Mouse (Mus musculus) embryonic fibroblast, embryonic 13.5 days (primary cell): Measurements from ENCODE around the gene Plk5. TPM values are rescaled to one million over a fixed set of nuclear protein-coding genes. Genes with fewer than 3 reads are reported as not detected.
"Not testable (repeated sequence)": the region's sequence is repeated elsewhere in the genome, so short reads cannot be mapped to it uniquely, and the experiment has no call there.

Source experiments
- H3K27ac ChIP-seq: 2 replicates; pipeline ENCODE4 v1.5.1; 2012; ENCODE audit warnings: low read length, control low read depth, inconsistent platforms; ENCODE audit not compliant: insufficient read depth
- H3K4me1 ChIP-seq: 2 replicates; pipeline ENCODE4 v1.6.1; 2011; ENCODE audit warnings: low read length; ENCODE audit not compliant: control insufficient read depth, insufficient read depth
- H3K4me3 ChIP-seq: 2 replicates; pipeline ENCODE4 v1.5.1; 2011; ENCODE audit warnings: mild to moderate bottlenecking, control low read depth, low read length; ENCODE audit not compliant: insufficient read depth
- CTCF ChIP-seq: IDR thresholded peaks from 2 replicates; pipeline ENCODE4 v1.5.1; 2011; ENCODE audit warnings: mild to moderate bottlenecking, control low read depth, low read length, moderate library complexity, borderline replicate concordance; ENCODE audit not compliant: insufficient read depth
- POLR2A ChIP-seq: IDR thresholded peaks from 2 replicates; pipeline ENCODE4 v1.6.1; 2011; ENCODE audit warnings: low read depth, mild to moderate bottlenecking, control low read depth, low read length, moderate library complexity
- polyA plus RNA-seq: library from polyadenylated mRNA; stranded (reverse); fragments of >200 nt; gene quantifications from 2 replicates; pipeline ENCODE4 v1.2.4, GENCODE M21; 2011; ENCODE audit warnings: low read depth; ENCODE audit not compliant: missing spikeins, insufficient read length

The Plk5 gene
- polyA plus RNA-seq, 1 experiment, result not detected

GRCm38 (mm10) chr10:80342749-80343424 is 13.4 kb upstream of the Plk5 start:
- TF ChIP-seq CTCF (no peak), POLR2A (no peak)
- no peak overlapping the region for H3K27ac ChIP-seq
- H3K4me1 ChIP-seq, result peaks cover 9% of the 10 kb centered on the region; the same call in 1 of the 2 replicates
- H3K4me3 ChIP-seq, result no peak overlapping the region

- Histone ChIP-seq H3K27ac (no peak overlapping the region), H3K4me1 (peaks cover 9% of the 10 kb centered on the region; the same call in 1 of the 2 replicates), H3K4me3 (no peak overlapping the region)
- TF ChIP-seq POLR2A (no peak), CTCF (no peak)
These were observed 12.8 kb upstream of the Plk5 start for GRCm38 (mm10) chr10:80343425-80343895.

- Histone ChIP-seq H3K4me1 (peaks cover 9% of the 10 kb centered on the region; the same call in 1 of the 2 replicates), H3K27ac (no peak overlapping the region), H3K4me3 (no peak overlapping the region)
- no peak for TF ChIP-seq POLR2A
- no peak for TF ChIP-seq CTCF
These were observed 12.1 kb upstream of the Plk5 start for GRCm38 (mm10) chr10:80344131-80344661.

- Histone ChIP-seq H3K4me1 (peaks cover 9% of the 10 kb centered on the region; the same call in 1 of the 2 replicates), H3K27ac (no peak overlapping the region), H3K4me3 (no peak overlapping the region)
- TF ChIP-seq POLR2A, result no peak
- no peak for TF ChIP-seq CTCF
These were observed 11.1 kb upstream of the Plk5 start for GRCm38 (mm10) chr10:80345122-80345521.

GRCm38 (mm10) chr10:80345929-80346328 is 10.3 kb upstream of the Plk5 start:
- not testable (repeated sequence) for H3K4me3 ChIP-seq, H3K27ac ChIP-seq, H3K4me1 ChIP-seq

- peak overlapping the region; percentile 65 for H3K4me3 ChIP-seq
- peaks cover 4% of the 10 kb centered on the region; the same call in 1 of the 2 replicates for H3K4me1 ChIP-seq
- peak overlapping the region; percentile 2; the same call in 1 of the 2 replicates for H3K27ac ChIP-seq
- TF ChIP-seq CTCF, result no peak
- peak; percentile 32; the same call in 1 of the 2 replicates for TF ChIP-seq POLR2A
These were observed 8.7 kb upstream of the Plk5 start for GRCm38 (mm10) chr10:80347514-80347967.

- Histone ChIP-seq H3K4me3 (peak within 1 kb of the TSS; percentile 65), H3K4me1 (peaks cover 4% of the 10 kb centered on the region; the same call in 1 of the 2 replicates), H3K27ac (peak within 1 kb of the TSS; percentile 2; the same call in 1 of the 2 replicates)
- peak; percentile 70 for TF ChIP-seq CTCF
- peak; percentile 87 for TF ChIP-seq POLR2A
These were observed 7.9 kb upstream of the Plk5 start, which contains the start of gene Adamtsl5 for GRCm38 (mm10) chr10:80348244-80348781. Gene Adamtsl5 (minus strand): TSS chr10:80348412.

GRCm38 (mm10) chr10:80348981-80349380 is 7.3 kb upstream of the Plk5 start:
- no peak overlapping the region for H3K27ac ChIP-seq
- TF ChIP-seq CTCF (no peak), POLR2A (no peak)
- no peak overlapping the region for H3K4me3 ChIP-seq
- H3K4me1 ChIP-seq, result peaks cover 4% of the 10 kb centered on the region; the same call in 1 of the 2 replicates

GRCm38 (mm10) chr10:80350292-80350691 is 6.0 kb upstream of the Plk5 start:
- Histone ChIP-seq H3K4me3 (no peak overlapping the region), H3K4me1 (peaks cover 4% of the 10 kb centered on the region; the same call in 1 of the 2 replicates), H3K27ac (no peak overlapping the region)
- TF ChIP-seq CTCF (peak; percentile 96), POLR2A (no peak)

- H3K4me1 ChIP-seq, result no peaks in the 10 kb centered on the region
- TF ChIP-seq CTCF (no peak), POLR2A (no peak)
- no peak overlapping the region for H3K4me3 ChIP-seq
- H3K27ac ChIP-seq, result no peak overlapping the region
These were observed 4.4 kb upstream of the Plk5 start for GRCm38 (mm10) chr10:80351896-80352295.
